Mouse (Mus musculus) megakaryocyte, embryonic 14.5 days (primary cell): Measurements from ENCODE around the gene Slc35b4.

Experiments used
- FLI1 ChIP-seq: IDR thresholded peaks from 2 replicates; pipeline ENCODE4 v1.6.1; 2012; ENCODE audit warnings: low read length, inconsistent platforms, mixed read lengths
- GATA1 ChIP-seq: IDR thresholded peaks from 3 replicates; pipeline ENCODE4 v1.6.1; 2012; ENCODE audit warnings: mixed read lengths, low read length, inconsistent platforms, borderline replicate concordance

DNA sequence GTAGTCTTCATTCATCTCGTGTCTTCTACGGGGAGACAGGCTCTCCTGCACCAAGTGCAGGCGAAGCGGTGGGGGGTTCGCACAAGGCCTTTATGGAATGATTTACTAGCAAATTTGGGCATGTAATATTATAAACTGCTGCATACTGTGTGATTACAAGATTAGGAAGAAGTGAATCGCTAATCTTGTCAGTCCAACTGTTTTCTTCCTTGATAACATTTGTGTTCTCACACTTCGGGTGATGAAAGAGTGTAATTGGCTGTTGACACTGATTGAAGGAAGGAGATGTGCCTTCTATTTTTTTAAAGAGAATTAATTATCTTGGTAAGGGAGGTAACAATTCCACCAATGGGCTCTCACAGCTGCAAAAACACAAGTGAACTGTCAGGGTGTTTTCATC, 28.3 kb downstream of the Slc35b4 start:
- TF ChIP-seq GATA1 = no peak
- TF ChIP-seq FLI1 = no peak
